Mouse (Mus musculus) cerebellum, adult 11 months (tissue): ENCODE results near the gene Prr12.
A peak's percentile ranks its signal among the peaks of the same experiment; 100 is the strongest.

ENCODE experiments used
- DNase-seq: peaks from one replicate; pipeline ENCODE4 v3.0.0; 2022

The Prr12 gene

DNA sequence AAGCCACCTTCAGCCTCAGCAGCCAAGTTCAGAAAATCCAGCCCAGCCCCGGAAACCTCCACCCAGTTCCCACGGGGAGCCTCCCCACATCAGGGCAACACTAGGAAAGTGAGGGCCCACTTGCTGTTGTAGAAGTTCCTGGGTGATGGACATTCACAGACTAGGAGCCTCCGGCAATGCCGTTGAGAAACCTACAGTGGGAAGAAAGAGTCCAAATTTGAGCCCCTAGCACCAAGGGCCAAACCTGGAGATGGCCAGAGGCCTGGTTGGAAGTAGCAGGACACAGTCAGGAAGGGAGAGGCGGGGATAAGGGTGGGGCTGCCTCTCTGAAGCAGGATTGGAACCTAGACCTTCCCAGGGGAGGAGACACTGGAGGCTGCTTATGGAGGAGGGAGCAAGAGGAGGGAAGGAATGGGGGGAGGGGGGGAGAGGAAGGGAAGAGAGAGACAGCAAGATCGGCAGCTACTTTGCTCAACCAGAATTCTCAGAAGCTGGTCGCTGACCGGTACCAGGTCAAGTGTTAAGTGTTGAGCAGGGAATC lies 33.6 kb downstream of the Prr12 start:
- no peak for DNase-seq

DNA sequence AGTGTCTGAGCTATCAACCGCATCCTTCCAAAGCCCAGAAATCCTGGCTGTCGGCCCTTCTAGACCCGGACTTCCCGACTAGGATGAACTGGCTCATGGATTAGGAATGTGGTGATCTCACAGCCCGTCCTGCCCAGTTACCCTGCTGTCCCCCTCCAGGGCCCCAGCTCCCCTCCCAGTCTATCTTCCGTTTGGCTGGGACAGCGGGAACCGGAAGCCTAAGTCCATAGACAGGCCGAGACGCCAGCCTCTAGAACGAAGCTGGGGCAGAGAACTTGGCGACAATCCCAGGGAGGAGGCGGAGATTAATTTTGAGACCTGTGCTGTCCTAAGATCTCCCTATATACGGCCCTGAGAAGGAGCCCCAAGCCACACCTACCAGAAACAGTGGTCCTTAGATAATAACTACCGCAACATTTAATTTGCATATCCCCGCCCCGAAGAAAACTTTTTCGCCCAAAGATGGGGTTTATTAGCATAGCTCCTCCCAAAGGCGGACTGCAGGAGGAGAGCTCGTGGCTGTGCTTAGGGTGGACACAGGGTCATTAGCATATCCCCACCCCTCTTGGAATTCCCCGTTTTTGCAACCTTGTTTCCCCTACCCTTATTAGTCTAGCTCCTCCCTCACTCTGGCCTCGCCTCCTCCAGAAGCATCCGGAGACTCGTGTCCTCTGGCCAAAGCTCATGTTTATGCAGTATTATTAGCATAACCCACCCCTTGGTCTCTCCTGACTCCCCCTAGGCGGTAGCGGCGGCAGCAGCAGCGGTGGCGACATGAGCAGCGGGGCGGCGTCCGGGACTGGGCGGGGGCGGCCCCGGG lies 35.2 kb downstream of the Prr12 start, which contains the start of gene Rras:
TSS of gene Rras (plus strand) at position 720 of the 820 bp plus-strand sequence.
- peak; percentile 78 for DNase-seq

DNA sequence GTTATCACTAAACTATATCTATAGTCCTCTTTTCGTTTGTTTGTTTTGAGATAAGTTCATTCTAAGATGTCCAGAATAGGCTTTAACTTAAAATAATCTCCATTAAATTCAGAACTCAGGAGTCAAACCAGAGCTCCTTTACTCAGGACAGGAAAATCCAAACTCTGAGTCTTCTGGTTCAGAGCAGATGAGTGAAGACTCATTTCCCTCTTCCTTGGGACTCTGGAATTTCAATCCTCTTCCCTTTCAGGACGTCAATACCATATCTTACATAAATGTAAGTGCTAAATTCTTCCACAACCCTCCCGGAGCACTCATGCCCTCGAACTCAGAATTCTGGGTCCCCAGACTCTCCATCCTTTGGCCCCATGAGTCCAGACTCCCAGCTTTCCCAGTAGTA lies 35.9 kb downstream of the Prr12 start:
- no peak for DNase-seq

GRCm38 (mm10) chr7:45015957-45016612 lies 36.6 kb downstream of the Prr12 start, which contains the start of gene Scaf1:
TSS of gene Scaf1 (minus strand) at chr7:45016363.
- peak; percentile 100 for DNase-seq

DNA sequence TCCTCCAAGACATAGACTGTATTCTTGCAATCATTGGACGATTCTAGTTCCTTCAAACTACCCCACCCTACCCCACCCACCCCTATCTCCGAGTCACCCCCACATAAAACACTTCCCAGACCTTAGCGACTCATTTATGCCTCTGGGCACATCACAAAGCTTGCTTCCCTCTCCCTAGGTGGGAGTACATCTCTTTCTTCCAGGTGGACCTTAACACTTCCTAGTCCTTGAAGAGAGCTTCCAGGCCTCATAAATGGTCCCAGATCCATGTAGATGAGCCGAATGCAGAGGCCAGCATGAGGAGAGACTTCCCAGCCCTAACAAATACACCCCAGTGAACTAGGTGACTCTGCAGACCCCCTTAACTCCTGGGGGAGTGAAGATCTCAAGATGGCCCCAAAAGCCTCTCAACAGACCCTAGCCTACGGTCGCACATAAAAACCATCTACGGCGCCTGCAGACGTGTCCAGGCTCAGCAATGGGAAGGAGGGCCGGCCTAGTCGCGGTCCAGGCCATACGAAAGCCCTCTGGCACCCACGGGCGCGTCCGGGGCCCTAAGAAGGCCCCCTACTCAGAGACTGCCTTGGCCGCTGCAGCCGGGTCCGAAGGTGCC lies 37.2 kb downstream of the Prr12 start:
- DNase-seq = no peak

DNA sequence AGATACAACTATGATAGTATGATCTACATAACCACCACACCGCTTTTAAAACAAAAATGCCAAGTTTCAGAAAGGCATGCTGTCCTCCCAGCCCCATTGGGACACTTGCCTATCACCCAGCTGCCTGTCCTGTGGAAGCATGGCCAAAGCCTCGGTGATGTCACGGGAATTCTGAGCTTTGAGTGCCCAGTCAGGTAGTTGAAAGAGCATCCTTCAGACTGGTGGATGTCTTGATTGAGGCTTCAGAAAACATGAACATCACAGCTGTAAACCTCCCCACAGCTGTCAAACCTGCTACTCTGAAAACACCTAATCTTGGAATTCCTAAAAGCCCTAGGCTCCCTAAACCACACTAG lies 38.6 kb downstream of the Prr12 start:
- no peak for DNase-seq

GRCm38 (mm10) chr7:45013366-45014095 lies 39.1 kb downstream of the Prr12 start:
- no peak for DNase-seq

- no peak for DNase-seq
Observed at GRCm38 (mm10) chr7:45012824-45013223, 39.9 kb downstream of the Prr12 start.

GRCm38 (mm10) chr7:45012011-45012410 lies 40.7 kb downstream of the Prr12 start:
- no peak for DNase-seq

- DNase-seq = no peak
Observed at GRCm38 (mm10) chr7:45008411-45008810, 44.3 kb downstream of the Prr12 start.

GRCm38 (mm10) chr7:45007846-45008245 lies 44.8 kb downstream of the Prr12 start:
- no peak for DNase-seq

- DNase-seq = no peak
Observed at GRCm38 (mm10) chr7:45007141-45007540, 45.5 kb downstream of the Prr12 start.

GRCm38 (mm10) chr7:45006503-45006902 lies 46.2 kb downstream of the Prr12 start:
- no peak for DNase-seq

- no peak for DNase-seq
Observed at GRCm38 (mm10) chr7:45005321-45005992, 47.2 kb downstream of the Prr12 start.

GRCm38 (mm10) chr7:45004546-45004945 lies 48.1 kb downstream of the Prr12 start:
- no peak for DNase-seq

DNA sequence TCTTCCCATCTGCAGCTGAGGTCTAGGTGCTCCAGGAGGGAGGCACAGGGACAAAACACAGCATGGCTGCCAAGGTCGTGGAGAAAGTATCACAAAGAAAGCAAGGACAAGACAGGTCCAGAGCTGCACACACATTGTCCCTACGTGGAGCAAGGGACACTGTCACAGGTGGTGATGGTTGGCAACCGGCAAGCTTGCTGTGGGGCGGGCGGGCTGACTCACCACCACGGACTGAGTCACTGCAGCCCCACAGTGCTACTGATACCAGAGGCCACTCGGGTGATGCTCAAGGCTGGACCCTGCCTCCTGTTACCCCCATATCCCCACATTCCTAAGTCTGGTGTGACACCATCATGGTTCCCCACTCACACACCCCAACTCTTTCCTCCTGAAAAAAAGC lies 50.2 kb downstream of the Prr12 start:
- no peak for DNase-seq

GRCm38 (mm10) chr7:45000539-45001114 lies 52.1 kb downstream of the Prr12 start:
- no peak for DNase-seq

DNA sequence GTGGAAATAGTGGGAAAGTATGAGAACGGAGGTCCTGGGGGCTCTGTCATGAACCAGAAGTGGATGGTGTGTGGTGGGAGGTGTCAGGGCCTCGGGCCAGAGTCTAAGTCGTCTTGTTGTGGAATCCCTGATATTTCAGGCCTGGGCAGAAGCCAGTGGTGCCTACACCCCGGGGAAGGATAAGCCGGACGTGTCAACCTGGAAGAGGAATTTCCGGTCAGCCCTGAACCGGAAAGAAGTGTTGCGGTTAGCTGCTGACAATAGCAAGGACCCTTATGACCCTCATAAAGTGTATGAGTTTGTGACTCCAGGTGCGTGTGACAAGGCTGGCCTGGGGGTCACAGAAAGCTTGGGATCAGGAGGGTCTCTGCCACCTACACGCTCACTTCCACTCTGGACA lies 52.9 kb downstream of the Prr12 start:
- no peak for DNase-seq

DNA sequence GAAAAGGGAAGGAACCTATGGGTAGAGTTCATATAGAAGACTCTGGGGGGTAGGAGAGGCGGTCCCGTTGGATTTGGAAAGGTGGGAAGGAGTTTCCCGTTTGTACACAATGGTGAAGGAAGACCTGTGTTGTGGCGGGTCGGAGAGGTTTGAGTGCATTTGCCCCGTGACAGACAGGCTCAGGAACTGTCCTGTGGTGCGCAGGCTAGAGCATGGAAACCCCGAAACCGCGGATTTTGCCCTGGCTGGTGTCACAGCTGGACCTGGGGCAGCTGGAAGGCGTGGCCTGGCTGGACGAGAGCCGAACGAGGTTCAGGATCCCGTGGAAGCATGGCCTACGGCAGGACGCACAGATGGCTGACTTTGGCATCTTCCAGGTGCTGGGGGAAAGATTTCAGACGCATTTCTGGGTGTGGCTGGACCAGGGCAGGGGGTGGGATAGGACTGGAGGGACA lies 54.2 kb downstream of the Prr12 start, which contains the start of gene Bcl2l12:
TSS of gene Bcl2l12 (minus strand) at position 212 of the 455 bp plus-strand sequence.
- DNase-seq = no peak

- no peak for DNase-seq
Observed at GRCm38 (mm10) chr7:44997940-44998428, 54.7 kb downstream of the Prr12 start.

GRCm38 (mm10) chr7:44997231-44997939 lies 55.3 kb downstream of the Prr12 start, which contains the start of gene Irf3:
TSS of gene Irf3 (plus strand) at chr7:44997648.
- peak; percentile 95 for DNase-seq
